Mouse (Mus musculus): ENCODE measurements around the gene Dpp9.
A peak's percentile ranks its signal among the peaks of the same experiment; 100 is the strongest.

Dpp9 gene

DNA sequence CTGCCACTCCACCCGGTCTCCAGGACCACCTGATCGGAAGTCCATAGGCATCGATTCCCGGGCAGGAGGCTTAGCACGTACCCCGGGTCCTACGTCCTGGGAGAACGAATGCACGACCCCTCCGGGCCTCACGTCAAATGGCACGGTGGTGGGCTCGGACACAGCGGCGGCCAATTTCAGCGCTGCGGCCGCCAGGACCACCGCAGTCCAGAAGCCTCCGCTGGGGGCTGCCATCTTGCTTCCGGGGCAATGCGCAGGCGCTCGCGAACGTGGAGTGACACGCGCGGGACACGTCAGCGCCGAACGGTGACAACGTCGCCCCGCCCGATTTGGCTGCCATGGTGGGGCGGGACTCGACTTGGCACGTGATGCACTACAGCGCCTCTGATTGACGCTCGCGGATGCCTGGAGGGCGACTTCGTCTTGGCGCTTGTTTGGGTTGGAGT, 35.0 kb downstream of the Dpp9 start, which contains the start of gene Mydgf:
TSS of gene Mydgf (minus strand) at position 263 of the 446 bp plus-strand sequence.
- DNase-seq (ENCODE audit: low spot score in 2 of 2): peak; percentile 91 to 97

GRCm38 (mm10) chr17:56182975-56183657, 35.6 kb downstream of the Dpp9 start:
- DNase-seq (ENCODE audit: low spot score in 2 of 2): no peak

- no peak for DNase-seq (ENCODE audit: low spot score in 2 of 2)
Measured at GRCm38 (mm10) chr17:56175416-56175815, 43.3 kb downstream of the Dpp9 start.

GRCm38 (mm10) chr17:56173401-56174046, 45.2 kb downstream of the Dpp9 start:
- no peak for DNase-seq (ENCODE audit: low spot score in 2 of 2)

DNA sequence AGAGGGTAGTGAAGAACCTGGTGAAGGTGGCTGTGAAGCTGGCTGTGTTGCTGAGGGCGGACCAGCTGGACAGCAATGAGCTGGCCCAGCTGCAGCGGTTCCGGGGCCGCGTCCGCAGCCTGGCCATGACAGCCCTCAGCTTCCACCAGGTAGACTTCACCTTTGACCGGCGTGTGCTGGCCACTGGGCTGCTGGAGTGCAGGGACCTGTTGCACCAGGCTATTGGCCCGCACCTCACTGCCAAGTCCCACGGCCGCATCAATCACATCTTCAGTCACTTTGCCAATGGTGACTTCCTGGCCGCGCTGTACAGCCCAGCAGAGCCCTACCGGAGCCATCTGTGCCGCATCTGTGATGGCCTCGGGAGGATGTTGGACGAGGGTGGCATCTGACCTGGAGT, 46.8 kb downstream of the Dpp9 start:
- no peak for DNase-seq (ENCODE audit: low spot score in 2 of 2)

GRCm38 (mm10) chr17:56171456-56171855, 47.2 kb downstream of the Dpp9 start:
- DNase-seq (ENCODE audit: low spot score in 2 of 2): no peak

DNA sequence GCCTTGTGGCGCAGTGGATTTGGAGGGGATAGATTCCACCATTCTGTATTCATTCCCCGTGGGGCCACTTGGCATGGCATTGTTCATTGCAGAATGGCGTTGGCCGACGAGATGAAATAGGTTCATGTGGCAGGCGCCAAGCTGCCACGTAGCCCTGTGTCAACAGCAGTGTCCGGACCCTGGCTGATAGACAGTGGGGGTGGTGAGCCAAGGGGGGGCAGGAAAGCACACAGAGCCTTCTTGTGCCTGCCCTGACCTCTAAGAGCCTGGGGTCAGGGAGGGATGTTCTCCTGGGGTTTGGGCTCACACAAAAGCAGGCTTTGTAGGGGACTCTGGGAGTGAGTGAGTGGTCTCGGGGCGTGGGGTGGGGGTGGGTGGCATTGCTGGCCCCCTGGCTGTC, 48.1 kb downstream of the Dpp9 start:
- DNase-seq (ENCODE audit: low spot score in 2 of 2): no peak

GRCm38 (mm10) chr17:56169830-56170229, 48.9 kb downstream of the Dpp9 start:
- DNase-seq (ENCODE audit: low spot score in 2 of 2): no peak

DNA sequence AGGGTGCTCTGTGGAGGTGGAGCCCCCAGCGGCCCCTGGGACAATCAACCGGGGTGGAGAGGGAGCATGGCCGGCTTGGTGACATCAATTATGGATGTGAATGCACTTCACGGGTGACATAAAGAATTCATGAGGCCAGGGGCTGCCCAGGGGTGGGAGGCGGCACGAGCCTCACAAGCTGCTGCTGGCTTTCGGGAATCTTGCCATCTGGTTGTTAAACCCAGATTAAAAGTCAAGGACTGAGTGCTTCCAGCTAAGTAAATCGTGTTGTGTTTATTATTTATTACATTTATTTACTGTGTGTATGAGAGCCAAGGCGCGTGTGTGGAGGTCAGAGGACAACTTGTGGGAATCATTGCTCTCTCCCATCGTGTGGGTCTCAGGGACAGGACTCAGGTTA, 53.0 kb downstream of the Dpp9 start:
- no peak for DNase-seq (ENCODE audit: low spot score in 2 of 2)

DNA sequence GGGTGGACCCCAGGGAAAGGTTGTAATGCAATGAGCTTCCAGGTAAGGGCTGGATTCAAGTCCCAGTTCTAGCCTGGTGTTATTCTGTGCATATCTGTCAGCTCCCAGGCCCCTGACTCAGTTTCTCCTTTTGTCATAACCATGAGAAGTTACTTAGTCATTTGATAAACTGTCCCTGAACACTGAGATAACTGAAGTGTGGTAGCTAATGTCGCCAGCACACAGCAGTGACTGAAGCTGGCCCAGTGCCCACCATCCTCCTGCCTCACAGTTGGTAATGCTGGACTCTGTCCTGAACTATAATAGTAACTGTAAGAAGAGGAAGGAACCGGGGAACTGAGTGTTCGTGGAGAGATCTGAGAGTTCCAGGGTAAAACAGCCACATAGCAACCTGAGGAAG, 54.2 kb downstream of the Dpp9 start:
- no peak for DNase-seq (ENCODE audit: low spot score in 2 of 2)

DNA sequence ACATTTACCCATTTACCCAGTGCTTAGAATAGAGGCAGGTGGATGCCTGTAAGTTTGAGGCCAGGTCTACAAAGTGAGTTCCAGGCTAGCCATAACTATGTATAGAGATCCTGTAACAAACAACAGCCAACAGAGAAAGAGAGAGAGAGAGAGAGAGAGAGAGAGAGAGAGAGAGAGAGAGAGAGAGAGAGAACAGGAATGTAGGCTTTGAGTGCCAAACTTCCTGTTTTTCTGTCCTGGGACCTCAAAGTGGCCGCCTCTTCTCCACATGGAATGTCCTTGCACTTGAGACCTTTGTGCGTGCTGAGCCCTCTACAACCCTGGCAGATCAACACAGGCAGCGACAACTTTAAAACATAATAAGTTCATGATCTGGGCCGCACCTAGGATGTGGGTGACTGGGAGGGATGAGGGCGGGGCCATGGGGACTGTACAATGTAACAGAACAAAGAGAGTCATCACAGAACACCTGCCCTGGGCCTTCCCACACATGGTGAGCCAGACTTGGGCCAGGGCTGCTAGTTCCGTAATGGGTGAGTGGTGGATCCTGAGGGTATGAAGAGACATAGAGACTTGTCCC, 55.1 kb downstream of the Dpp9 start:
- no peak for DNase-seq (ENCODE audit: low spot score in 2 of 2)

DNA sequence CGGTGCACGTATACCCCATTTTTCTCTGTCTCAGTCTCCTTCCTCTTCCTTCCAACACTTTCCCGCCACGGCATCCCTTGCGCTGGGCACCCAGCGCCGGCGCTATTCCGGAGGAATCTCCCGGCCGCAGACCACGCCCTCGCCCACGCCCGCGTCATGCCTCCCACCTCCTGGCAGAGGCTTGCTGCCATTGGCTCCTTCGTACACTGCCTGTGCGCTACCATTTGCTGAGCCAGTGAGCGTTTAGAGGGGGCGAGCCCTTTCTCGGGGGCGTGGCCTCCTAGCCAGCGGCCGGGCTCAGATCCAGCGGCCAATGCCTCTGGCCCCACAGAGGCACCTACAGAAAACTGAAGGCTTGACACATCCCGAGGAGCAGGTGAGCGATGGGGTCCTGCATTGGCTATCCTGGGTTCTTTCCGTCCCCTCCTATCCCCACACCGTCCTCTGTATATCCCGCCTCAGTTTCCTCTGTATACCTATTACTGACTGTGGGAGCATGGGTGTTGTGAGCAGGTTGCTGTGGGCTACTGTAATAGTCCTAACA, 56.4 kb downstream of the Dpp9 start, which contains the start of gene Tnfaip8l1:
TSS of gene Tnfaip8l1 (plus strand) at position 247 of the 544 bp plus-strand sequence.
- peak; percentile 91 to 94 for DNase-seq (ENCODE audit: low spot score in 2 of 2)

DNA sequence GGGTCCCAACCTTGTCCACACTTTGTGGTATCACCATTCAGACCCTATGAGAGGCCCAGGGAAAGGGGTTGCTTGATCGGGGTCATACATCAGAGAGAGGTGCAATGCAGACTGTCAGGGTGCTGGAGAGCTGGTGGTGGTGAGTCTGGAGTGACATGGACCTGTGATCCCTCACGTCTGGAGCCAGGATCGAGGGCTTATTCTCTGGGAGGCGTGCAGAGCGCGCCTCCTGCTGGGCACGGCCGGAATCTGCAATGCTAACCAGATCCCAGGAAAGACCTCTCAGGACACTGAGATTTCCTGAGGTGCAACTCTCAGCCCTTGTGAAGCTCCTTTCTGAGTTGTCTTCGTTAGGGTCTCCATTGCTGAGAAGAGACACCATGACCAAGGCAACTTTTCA, 59.0 kb downstream of the Dpp9 start:
- no peak for DNase-seq (ENCODE audit: low spot score in 2 of 2)

- peak; percentile 46 to 79 for DNase-seq (ENCODE audit: low spot score in 2 of 2)
Measured at GRCm38 (mm10) chr17:56153643-56154042, 65.1 kb downstream of the Dpp9 start.

- no peak for DNase-seq (ENCODE audit: low spot score in 2 of 2)
Measured at GRCm38 (mm10) chr17:56149897-56150296, 68.8 kb downstream of the Dpp9 start.

DNA sequence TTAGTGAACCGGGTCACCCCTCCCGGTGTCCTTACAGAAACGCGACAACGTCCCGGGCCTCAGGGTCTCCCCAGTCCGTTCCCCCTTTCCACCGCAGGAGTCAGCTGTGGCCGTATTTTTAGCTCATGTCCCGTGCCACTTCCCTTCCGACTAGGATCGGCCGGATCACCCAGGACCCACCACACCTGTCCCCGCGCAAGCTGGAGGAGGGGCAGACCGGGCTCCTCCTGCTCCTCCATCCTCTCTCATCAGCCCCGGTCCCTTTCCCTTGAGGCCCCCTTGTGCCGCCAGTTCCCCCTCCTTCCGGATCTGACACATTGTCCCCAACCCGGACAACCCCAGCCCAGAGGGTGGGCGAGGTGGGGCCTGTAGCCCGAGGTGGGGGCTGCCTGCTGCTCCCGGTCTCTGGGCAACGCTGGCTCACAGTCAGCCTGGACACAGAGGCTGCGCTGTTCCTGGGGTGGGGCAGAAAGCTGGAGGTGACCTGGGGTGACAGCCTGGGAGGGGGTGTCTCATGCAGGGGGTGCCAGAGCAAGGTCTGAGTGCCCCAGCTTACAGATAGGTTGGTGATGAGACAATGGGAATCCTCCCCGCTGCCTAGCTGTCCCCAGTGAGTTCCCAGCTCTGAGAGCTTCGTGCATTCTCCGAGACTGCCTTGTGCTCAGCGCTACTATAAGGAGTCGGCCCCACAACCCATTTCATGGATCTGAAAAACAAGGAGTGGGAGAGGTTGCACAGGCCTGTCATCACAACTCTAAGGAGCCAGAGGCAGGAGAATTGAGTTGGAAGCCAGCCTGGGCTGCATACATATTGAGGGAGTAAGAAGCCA, 69.7 kb downstream of the Dpp9 start:
- DNase-seq (ENCODE audit: low spot score in 2 of 2): no peak

DNA sequence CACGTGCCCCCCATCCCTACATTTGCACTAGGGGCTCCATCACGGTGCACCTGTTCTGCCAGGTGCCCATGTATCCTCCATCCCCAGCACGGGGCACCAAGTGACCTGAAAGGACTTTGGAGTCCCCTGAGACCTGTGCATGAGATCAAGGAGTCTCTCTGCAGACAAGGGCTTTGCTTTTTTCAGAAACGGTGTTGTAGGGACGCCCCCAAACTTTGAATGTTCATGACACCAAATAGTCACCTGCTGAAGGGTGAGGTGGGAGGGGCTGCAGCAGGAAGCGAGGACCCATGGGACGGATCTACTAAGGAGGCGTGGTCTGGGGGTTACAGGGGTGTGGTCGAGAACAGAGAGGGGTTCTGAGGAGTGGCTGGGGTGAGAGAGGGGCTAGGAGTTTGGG, 70.4 kb downstream of the Dpp9 start:
- DNase-seq (ENCODE audit: low spot score in 2 of 2): no peak

- no peak for DNase-seq (ENCODE audit: low spot score in 2 of 2)
Measured at GRCm38 (mm10) chr17:56147420-56147819, 71.3 kb downstream of the Dpp9 start.

- DNase-seq (ENCODE audit: low spot score in 2 of 2): no peak
Measured at GRCm38 (mm10) chr17:56146131-56146530, 72.6 kb downstream of the Dpp9 start.

DNA sequence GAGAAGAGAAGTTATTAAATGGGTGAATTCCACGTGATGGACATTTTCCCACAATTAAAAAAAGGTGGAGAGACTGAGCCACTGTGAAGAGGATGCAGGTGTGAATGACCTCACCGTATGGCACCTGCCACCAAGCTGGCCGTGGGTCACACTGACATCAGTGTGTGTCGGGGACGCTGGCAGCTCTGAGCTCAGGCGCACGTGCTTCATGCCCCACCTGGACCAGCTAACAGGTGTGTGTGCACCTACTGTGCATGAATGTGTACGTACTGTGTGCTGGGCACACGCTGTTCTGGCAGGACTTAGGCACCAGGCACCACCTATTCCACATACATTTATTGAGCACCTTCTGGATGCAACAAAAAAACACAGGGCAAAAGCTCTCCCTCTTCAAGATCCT, 74.2 kb downstream of the Dpp9 start:
- DNase-seq (ENCODE audit: low spot score in 2 of 2): no peak

DNA sequence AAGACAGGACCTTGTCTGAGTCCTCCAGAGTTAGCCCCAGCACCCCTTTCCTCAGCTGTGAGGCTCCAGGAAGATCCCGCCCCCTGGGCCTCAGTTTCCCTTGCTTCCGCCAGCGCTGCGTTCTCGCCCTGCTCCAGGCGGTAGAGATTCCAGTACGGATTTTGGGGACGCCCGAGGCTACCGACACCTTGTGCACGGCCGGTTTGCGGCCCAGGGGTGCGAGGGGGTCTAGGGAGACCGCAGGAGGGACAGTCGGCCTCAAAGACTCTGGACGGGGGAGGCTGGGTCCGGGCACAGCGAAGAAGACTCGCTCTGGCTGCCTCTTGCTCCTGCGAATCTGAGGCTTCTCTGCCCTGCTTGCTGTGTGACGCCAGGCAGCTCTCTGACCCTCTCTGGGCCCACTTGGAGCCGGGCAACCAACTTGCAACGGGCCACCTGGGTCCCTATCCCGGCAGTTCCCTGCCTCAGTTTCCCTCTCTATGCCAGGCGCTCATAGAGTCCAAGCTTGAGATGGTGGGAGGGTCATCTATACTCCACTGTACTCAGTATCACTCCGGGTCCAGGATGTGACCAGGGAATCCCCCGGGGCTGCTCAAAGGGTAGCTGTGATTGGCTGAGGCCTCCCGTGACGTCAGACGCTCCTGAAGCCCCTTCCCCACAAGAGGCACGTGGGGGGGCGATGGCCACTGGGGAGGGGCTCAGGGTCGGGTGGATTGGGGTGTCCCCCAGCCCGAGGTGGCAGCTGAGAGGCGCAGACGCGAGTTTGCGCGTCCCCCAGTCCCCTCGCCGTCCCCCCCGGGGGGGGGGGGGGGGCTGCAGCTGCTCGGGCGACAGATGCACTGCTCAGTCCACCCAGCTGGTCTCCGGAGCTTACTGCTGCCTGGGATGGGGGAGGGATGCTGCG, 76.8 kb downstream of the Dpp9 start:
- no peak for DNase-seq (ENCODE audit: low spot score in 2 of 2)
